Mouse (Mus musculus) spleen, adult 2 months (tissue): ENCODE measurements around the gene Pappa. TPM values are rescaled to one million over a fixed set of nuclear protein-coding genes. Genes with fewer than 3 reads are reported as not detected.

Source experiments
- DNase-seq, 2 experiments: peaks; one replicate each; pipeline versions ENCODE4 v3.0.0 to v3.0.0-alpha.2; 2012 to 2021; ENCODE audit warnings: low spot score in 2 of 2, low read depth in 1 of 2
- H3K27ac ChIP-seq: fragments of 200-500 bp; 2 replicates; pipeline ENCODE4 v1.5.1; 2012; ENCODE audit warnings: low read length, inconsistent platforms; ENCODE audit not compliant: insufficient read depth
- H3K27me3 ChIP-seq: fragments of 200-500 bp; 2 replicates; pipeline ENCODE4 v1.6.1; 2012; ENCODE audit warnings: mild to moderate bottlenecking, moderate library complexity, low read length, inconsistent platforms; ENCODE audit not compliant: control insufficient read depth, insufficient read depth
- H3K36me3 ChIP-seq: fragments of 200-500 bp; 2 replicates; pipeline ENCODE4 v1.6.1; 2012; ENCODE audit warnings: mild to moderate bottlenecking, low read length, inconsistent platforms; ENCODE audit not compliant: control insufficient read depth, insufficient read depth
- H3K4me1 ChIP-seq: fragments of 200-500 bp; 2 replicates; pipeline ENCODE4 v1.6.1; 2011; ENCODE audit warnings: inconsistent platforms; ENCODE audit not compliant: control insufficient read depth, insufficient read depth, insufficient read length
- H3K4me3 ChIP-seq: fragments of 200-500 bp; 2 replicates; pipeline ENCODE4 v1.5.1; 2011; ENCODE audit warnings: mild to moderate bottlenecking, inconsistent platforms; ENCODE audit not compliant: insufficient read depth, insufficient read length; ENCODE audit errors: extremely low read depth
- CTCF ChIP-seq: fragments of 200-500 bp; IDR thresholded peaks from 2 replicates; pipeline ENCODE4 v1.5.1; 2011; ENCODE audit warnings: mild to moderate bottlenecking, inconsistent platforms; ENCODE audit not compliant: insufficient read depth, insufficient read length, insufficient replicate concordance; ENCODE audit errors: extremely low read depth
- POLR2A ChIP-seq: fragments of 200-500 bp; IDR thresholded peaks from 2 replicates; pipeline ENCODE4 v1.6.1; 2011; ENCODE audit warnings: low read depth, low read length, inconsistent platforms
- WGBS: fragments of 180-500 bp; shearing (Covaris S2); methylation state at CpG from one replicate; pipeline ENCODE4 v1.1.7; 2018; 5-methylcytosine and 5-hydroxymethylcytosine counted together
- polyA plus RNA-seq: library from polyadenylated mRNA; depleted of rRNA; stranded (reverse); fragments of >200 nt; gene quantifications from 2 replicates; pipeline ENCODE4 v1.2.3, GENCODE M21; 2012

Pappa gene
- polyA plus RNA-seq, 1 experiment = 0.22 TPM

DNA sequence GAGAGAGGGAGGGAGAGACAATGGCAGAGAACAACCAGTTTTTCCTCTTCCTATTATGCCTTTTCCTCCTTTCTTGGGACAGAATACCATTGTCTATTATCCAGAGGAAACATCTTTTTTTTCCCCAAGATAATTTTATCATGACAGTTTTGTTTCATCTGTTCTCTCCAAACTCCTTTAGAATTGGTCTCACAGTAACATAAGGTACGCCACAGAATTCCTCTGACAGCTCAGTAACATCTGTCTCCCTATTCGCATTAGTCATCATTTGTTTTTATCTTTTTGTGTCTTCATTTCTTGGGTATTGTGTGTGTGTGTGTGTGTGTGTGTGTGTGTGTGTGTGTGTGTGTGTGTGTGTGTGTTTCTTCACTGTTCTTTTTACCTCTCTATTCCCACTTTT, 201.8 kb downstream of the Pappa start:
- no peak for DNase-seq
- WGBS = 89% methylated on average over 2 of the region's 2 CpGs

DNA sequence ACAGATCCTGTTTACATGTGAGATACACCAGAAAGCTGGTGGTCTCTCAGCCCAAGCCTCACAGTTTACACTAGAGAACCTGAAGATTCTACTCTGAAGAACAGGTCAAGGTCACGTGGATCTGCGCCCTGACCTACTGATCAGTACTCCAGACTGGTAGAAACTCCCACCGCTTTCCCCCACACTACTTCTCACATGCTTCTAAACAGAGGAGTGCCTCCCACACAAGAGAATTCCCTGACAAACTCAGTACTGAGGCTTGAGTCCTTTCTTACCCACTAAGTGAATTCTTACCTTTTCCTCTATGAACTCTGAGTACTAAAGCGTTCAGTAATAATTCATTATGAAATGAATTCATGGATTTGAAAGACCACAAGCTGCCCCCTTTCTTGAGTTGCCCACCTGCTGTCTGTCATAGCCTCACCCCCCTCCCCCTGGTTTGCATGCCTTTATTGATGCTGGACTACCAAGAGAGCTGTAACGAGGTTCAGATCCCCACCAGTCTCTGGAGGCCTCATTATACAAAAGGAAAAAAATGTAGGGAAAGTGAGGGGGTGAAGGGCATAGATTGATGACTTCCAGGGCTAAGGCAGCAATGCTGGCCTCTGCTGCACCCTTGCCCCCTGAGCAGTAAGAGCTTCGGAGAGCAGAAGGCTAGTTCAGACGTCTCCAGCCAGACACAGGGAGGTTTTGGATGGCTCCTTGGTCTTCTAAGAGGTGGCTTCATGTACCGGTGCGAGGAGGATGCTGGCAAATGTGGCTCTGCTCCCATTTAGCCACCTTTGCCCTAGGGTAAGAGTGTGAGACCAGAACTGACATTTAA, 204.7 kb downstream of the Pappa start:
- no peak for TF ChIP-seq POLR2A
- TF ChIP-seq CTCF = no peak
- no peak overlapping the region for H3K27ac ChIP-seq
- no peaks in the 10 kb centered on the region for H3K27me3 ChIP-seq
- no peaks in the 10 kb centered on the region for H3K4me1 ChIP-seq
- WGBS = 80% methylated on average over 9 of the region's 9 CpGs
- no peak overlapping the region for H3K4me3 ChIP-seq
- no peaks in the 10 kb centered on the region for H3K36me3 ChIP-seq
- no peak for DNase-seq

More for the DNA sequence above, 201.8 kb downstream of the Pappa start:
- no peaks in the 10 kb centered on the region for H3K4me1 ChIP-seq
- H3K36me3 ChIP-seq = no peaks in the 10 kb centered on the region
- TF ChIP-seq CTCF = no peak
- no peak for TF ChIP-seq POLR2A
- H3K4me3 ChIP-seq = no peak overlapping the region
- no peaks in the 10 kb centered on the region for H3K27me3 ChIP-seq
- no peak overlapping the region for H3K27ac ChIP-seq

DNA sequence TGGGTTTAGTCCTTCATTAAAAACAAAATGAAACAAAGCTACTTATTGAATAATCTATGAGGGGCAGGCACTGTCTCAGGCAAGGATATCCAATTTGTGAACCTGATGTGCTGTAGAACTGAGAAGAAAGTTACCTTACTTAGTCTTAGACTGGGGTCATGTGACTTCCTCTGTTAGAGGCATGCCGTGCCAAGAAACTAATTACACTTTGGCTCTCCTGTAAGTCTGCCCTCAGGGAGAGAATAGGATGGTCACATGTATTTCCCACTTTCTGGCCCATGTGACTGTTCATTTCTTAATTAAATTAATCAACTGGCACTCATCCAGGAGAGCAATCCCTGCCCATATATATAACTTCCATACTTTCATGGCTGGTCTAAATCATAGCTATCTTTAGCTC, 209.7 kb downstream of the Pappa start:
- DNase-seq = no peak
- no peaks in the 10 kb centered on the region for H3K4me1 ChIP-seq
- TF ChIP-seq CTCF = no peak
- no peak for TF ChIP-seq POLR2A
- 6% methylated on average over 1 of the region's 1 CpGs for WGBS
- H3K27me3 ChIP-seq = no peaks in the 10 kb centered on the region
- no peak overlapping the region for H3K4me3 ChIP-seq
- H3K36me3 ChIP-seq = no peaks in the 10 kb centered on the region
- no peak overlapping the region for H3K27ac ChIP-seq

- TF ChIP-seq CTCF (no peak), POLR2A (no peak)
Measured at GRCm38 (mm10) chr4:65341766-65342165, 217.8 kb downstream of the Pappa start.

DNA sequence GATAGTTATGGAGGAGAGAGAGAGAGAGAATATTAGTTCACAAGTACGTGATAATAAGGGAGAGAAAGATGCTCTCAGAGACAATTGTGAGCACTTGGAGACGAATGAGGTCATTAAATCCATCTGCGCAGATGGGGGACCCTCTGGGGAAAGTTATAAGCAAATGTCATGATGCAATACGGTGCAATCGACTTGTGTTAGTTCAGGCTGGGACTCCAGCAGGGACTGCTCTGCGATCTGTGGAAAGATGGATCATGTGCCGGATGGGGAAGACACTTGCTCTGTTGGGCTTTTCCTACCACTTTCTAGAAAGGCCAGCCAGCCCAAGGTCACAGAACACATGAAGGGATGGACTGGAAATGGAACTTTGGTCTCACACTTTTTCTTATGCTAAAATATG, 226.5 kb downstream of the Pappa start:
- DNase-seq = no peak
- no peak for TF ChIP-seq CTCF
- no peaks in the 10 kb centered on the region for H3K27me3 ChIP-seq
- WGBS = 91% methylated on average over 7 of the region's 7 CpGs
- no peak overlapping the region for H3K27ac ChIP-seq
- no peaks in the 10 kb centered on the region for H3K4me1 ChIP-seq
- H3K36me3 ChIP-seq = no peaks in the 10 kb centered on the region
- no peak overlapping the region for H3K4me3 ChIP-seq

More at GRCm38 (mm10) chr4:65341766-65342165, 217.8 kb downstream of the Pappa start:
- Histone ChIP-seq H3K4me3 (no peak overlapping the region), H3K36me3 (no peaks in the 10 kb centered on the region), H3K27me3 (no peaks in the 10 kb centered on the region), H3K4me1 (no peaks in the 10 kb centered on the region), H3K27ac (no peak overlapping the region)
- WGBS = 72% methylated on average over 3 of the region's 3 CpGs
- no peak for DNase-seq

GRCm38 (mm10) chr4:65354580-65354979, 230.6 kb downstream of the Pappa start:
- Histone ChIP-seq H3K36me3 (no peaks in the 10 kb centered on the region), H3K4me3 (no peak overlapping the region), H3K27ac (no peak overlapping the region), H3K27me3 (no peaks in the 10 kb centered on the region), H3K4me1 (no peaks in the 10 kb centered on the region)
- WGBS = 57% methylated on average over 4 of the region's 4 CpGs
- TF ChIP-seq POLR2A (no peak), CTCF (no peak)
- DNase-seq = no peak

- TF ChIP-seq CTCF = no peak
- no peak for TF ChIP-seq POLR2A
- H3K4me3 ChIP-seq = no peak overlapping the region
Measured at GRCm38 (mm10) chr4:65367135-65367534, 243.2 kb downstream of the Pappa start.

More at GRCm38 (mm10) chr4:65367135-65367534, 243.2 kb downstream of the Pappa start:
- Histone ChIP-seq H3K27me3 (no peaks in the 10 kb centered on the region), H3K27ac (no peak overlapping the region), H3K36me3 (no peaks in the 10 kb centered on the region), H3K4me1 (no peaks in the 10 kb centered on the region)
- DNase-seq = no peak
